8 mouse cellular contexts compared by ENCODE assay signal in the genomic region with DNA sequence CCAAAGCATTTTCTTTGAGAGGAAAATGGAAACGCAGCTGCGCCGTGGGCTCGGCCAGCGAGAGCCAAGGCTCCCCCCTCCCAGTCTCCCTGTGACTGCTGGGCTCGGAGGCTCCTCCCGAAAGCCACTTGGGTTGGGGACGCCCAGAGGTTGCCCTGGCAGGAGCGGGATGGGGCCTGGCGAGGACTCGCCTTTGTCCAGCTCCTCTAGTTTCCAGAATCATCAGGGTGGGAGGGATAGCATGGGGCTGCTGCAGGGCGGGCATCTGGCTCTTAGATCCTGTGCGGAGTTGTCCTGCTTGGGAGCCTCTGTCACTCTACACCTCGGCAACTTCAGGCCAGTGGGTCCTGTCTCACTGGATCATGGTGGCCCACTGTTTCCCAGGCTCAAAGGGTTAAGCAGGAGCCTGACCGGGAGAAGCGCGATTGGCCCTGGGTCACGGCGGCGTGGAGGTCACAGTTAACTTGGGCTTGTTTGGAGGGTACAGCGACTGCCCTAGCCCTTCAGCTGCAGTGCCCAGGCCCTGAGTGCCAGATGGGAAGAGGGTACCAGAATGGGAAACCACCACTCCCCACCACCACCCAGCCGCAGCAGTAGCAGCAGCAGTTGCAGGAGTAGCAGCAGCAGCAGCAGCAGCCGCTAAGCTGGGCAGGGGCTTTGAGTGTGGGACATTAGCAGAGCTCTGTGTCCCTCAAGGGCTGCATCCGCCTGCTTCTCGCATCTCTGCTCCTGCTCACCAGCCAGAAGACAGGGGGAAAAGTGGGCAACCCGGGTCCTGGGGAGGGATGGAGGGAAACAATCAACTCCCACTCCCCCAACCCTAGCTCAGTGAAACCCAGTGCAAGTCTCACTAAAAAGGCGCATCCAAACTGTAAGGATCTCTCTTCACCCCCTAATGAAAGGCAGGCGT. TPM values are rescaled to one million over a fixed set of nuclear protein-coding genes. Genes with fewer than 3 reads are reported as not detected.
A peak's percentile ranks its signal among the peaks of the same experiment; 100 is the strongest.
DNase-seq lines count a peak whose midpoint lies in the region; ATAC-seq lines count a peak whose summit lies in the region.

No protein-coding gene starts in this region.

- ATAC-seq in lung, embryonic 15.5 days (ENCODE audit: borderline replicate concordance, extremely low read depth, low FRiP score, low TSS enrichment) = no peak
- peak; percentile 45; the same call in 1 of the 2 replicates for ATAC-seq in hindbrain, embryonic 11.5 days (ENCODE audit: low FRiP score)
- no peak for ATAC-seq in liver, embryonic 12.5 days
- no peak for ATAC-seq in CD4-positive, CD25-positive, alpha-beta regulatory T cell, adult 4 months

- H3K4me3 ChIP-seq in lung, embryonic 15.5 days = peak overlapping the region; percentile 44
- peak overlapping the region; percentile 86 for H3K4me3 ChIP-seq in hindbrain, embryonic 11.5 days (ENCODE audit: low read depth, low read length)
- H3K4me3 ChIP-seq in liver, embryonic 12.5 days = peak overlapping the region; percentile 25

- peaks cover 88% of the 10 kb centered on the region for H3K27me3 ChIP-seq in lung, embryonic 15.5 days
- no peaks in the 10 kb centered on the region; the same call in 1 of the 2 replicates for H3K27me3 ChIP-seq in hindbrain, embryonic 11.5 days (ENCODE audit: control insufficient read depth, insufficient read depth, low read length)
- H3K27me3 ChIP-seq in liver, embryonic 12.5 days (replicated peaks) = peaks cover 68% of the 10 kb centered on the region

- H3K9ac ChIP-seq in lung, embryonic 15.5 days = no peak overlapping the region
- H3K9ac ChIP-seq in hindbrain, embryonic 11.5 days (ENCODE audit: low read depth, low read length) = peak overlapping the region; percentile 93
- H3K9ac ChIP-seq in liver, embryonic 12.5 days = no peak overlapping the region

- no peak overlapping the region for H3K27ac ChIP-seq in lung, embryonic 15.5 days
- peak overlapping the region; percentile 98 for H3K27ac ChIP-seq in hindbrain, embryonic 11.5 days (ENCODE audit: low read depth, low read length)
- no peak overlapping the region for H3K27ac ChIP-seq in liver, embryonic 12.5 days

- H3K36me3 ChIP-seq in lung, embryonic 15.5 days = no peaks in the 10 kb centered on the region
- no peaks in the 10 kb centered on the region for H3K36me3 ChIP-seq in hindbrain, embryonic 11.5 days (ENCODE audit: control insufficient read depth, insufficient read depth, low read length)
- no peaks in the 10 kb centered on the region for H3K36me3 ChIP-seq in liver, embryonic 12.5 days

- under 1% methylated on average over 28 of the region's 28 CpGs for WGBS in lung, embryonic 15.5 days
- under 1% methylated on average over 28 of the region's 28 CpGs for WGBS in hindbrain, embryonic 11.5 days
- 3% methylated on average over 28 of the region's 28 CpGs for WGBS in liver, embryonic 12.5 days (ENCODE audit: insufficient replicate concordance)

- DNase-seq in adrenal gland, adult 2 months = peak; percentile 9
- no peak for DNase-seq in adrenal gland, postnatal 25 days
- no peak for DNase-seq in lung, postnatal 25 days (ENCODE audit: low spot score)
- peak; percentile 71 for DNase-seq in hindbrain, embryonic 11.5 days (ENCODE audit: low spot score)
- peak; percentile 41 for DNase-seq in right cerebral cortex, postnatal 4 days

- no peaks in the 10 kb centered on the region for H3K9me3 ChIP-seq in lung, embryonic 15.5 days
- no peaks in the 10 kb centered on the region for H3K9me3 ChIP-seq in hindbrain, embryonic 11.5 days (ENCODE audit: control insufficient read depth, low read length)
- H3K9me3 ChIP-seq in liver, embryonic 12.5 days (replicated peaks) = no peaks in the 10 kb centered on the region

- H3K4me2 ChIP-seq in lung, embryonic 15.5 days = peak overlapping the region; percentile 47
- H3K4me2 ChIP-seq in hindbrain, embryonic 11.5 days (replicated peaks; ENCODE audit: low read depth, low read length) = peak overlapping the region; percentile 79
- H3K4me2 ChIP-seq in liver, embryonic 12.5 days = peak overlapping the region; percentile 59

- H3K4me1 ChIP-seq in lung, embryonic 15.5 days = peaks cover 33% of the 10 kb centered on the region
- H3K4me1 ChIP-seq in hindbrain, embryonic 11.5 days (replicated peaks; ENCODE audit: control insufficient read depth, insufficient read depth, low read length) = peaks cover 11% of the 10 kb centered on the region
- H3K4me1 ChIP-seq in liver, embryonic 12.5 days = 0 out of 2 replicates have a peak, but pooled peaks cover 9% of the 10 kb centered on the region

RNA-seq across cellular contexts. Expression of a gene that starts 1.6 kb away (rescaled TPM):
- 1 to 10 TPM; 2.1 to 4.4 TPM for total RNA-seq in adrenal gland, adult 2 months (2021)
- polyA plus RNA-seq in adrenal gland, adult 2 months (2012; rRNA removed) = 0.98 and 2.3 TPM in 2 replicates
- 2.7 and 3.0 TPM in 2 replicates for total RNA-seq in adrenal gland, postnatal 25 days (2021)
- 0.48 and 0.59 TPM in 2 replicates for polyA plus RNA-seq in lung, embryonic 15.5 days (2015; fragmentation: Nextera tagmentation; extraction: Ambion mirVana)
- polyA plus RNA-seq in hindbrain, embryonic 11.5 days (2014; fragmentation: Nextera tagmentation; extraction: Ambion mirVana) = 14.3 and 19.7 TPM in 2 replicates
- polyA plus RNA-seq in liver, embryonic 12.5 days (2016; fragmentation: Nextera tagmentation; extraction: Ambion mirVana) = 0.47 and 0.70 TPM in 2 replicates
- under 1 TPM in 1 of 2 experiments, not detected in 1; 0.15 TPM for polyA plus RNA-seq in CD4-positive, CD25-positive, alpha-beta regulatory T cell, adult 4 months (2017; shearing (Covaris generic))

Comparison
In these comparisons a context has a peak if more than half of its experiments do, and no peak if none do; other contexts are left out.
1. DNase-seq: peak in adrenal gland, adult 2 months (single experiment), hindbrain, embryonic 11.5 days (single experiment) and right cerebral cortex, postnatal 4 days (single experiment); none in adrenal gland, postnatal 25 days (single experiment) and lung, postnatal 25 days (single experiment).
2. H3K4me3 ChIP-seq: peak in every context shown above with its lines; median percentile 86 in hindbrain, embryonic 11.5 days; 44 in lung, embryonic 15.5 days; 25 in liver, embryonic 12.5 days.
3. Peak in every context shown above with its lines, with median percentiles within 50 percentile points of each other: H3K4me2 ChIP-seq.